Mouse (Mus musculus): Measurements from ENCODE around the gene Ghrhr. TPM values are rescaled to one million over a fixed set of nuclear protein-coding genes. Genes with fewer than 3 reads are reported as not detected.

The Ghrhr gene
- total and polyA plus RNA-seq, 2 experiments from 2014 or later = not detected

DNA sequence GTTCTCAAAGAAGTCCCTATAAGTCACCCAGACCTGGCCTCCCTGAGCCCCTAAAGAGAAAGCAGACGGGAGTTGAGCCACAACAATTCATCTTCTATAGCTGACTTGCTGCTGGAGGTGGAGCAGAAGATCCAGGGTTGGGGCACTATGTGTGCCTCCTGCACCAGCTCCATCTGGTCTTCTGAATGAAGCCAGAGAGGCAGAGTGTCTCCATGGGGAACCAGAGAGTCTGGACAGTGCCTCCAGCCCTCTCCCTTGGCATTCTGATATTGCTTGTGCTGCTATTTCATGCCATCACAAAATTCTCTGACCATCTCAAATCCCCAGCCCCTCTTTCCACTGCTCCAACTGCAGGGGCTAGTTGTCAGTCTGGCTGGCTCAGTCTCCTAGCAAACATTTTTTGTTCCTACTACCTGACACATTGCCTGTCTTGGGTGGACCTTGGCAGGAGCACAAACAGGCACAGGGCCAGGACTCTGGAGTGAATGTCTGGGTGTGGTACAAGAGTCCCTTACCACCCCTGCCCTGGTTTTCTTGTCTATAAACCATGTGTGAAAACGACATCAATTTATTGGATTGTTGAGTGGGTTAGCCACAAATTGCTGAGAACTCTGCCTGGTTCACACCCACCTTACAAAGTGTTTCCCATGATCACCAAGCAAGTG, 42.8 kb downstream of the Ghrhr start:
- Histone ChIP-seq H3K36me3 (replicated peaks; ENCODE audit: control insufficient read depth, insufficient read depth, low read length) (no peaks in the 10 kb centered on the region), H3K9me3 (replicated peaks; ENCODE audit: control insufficient read depth, low read length) (no peaks in the 10 kb centered on the region), H3K27me3 (ENCODE audit: control insufficient read depth, insufficient read depth, low read length) (no peaks in the 10 kb centered on the region), H3K4me1 (ENCODE audit: control insufficient read depth, insufficient read depth) (no peaks in the 10 kb centered on the region), H3K4me2 (ENCODE audit: low read depth, low read length) (no peak overlapping the region), H3K27ac (ENCODE audit: low read depth) (no peak overlapping the region), H3K4me3 (ENCODE audit: low read depth, low read length) (no peak overlapping the region), H3K9ac (replicated peaks; ENCODE audit: low read depth, low read length) (no peak overlapping the region)
- WGBS = 40% methylated on average over 2 of the region's 2 CpGs
- ATAC-seq (ENCODE audit: insufficient read depth, low read depth) = no peak
- TF ChIP-seq EP300 (IDR thresholded peaks at IDR 0.05; ENCODE audit: low read depth) = no peak
- no peak for TF ChIP-seq CTCF (IDR thresholded peaks at IDR 0.05; ENCODE audit: low read depth)
- no peak for DNase-seq (ENCODE audit: low spot score)

DNA sequence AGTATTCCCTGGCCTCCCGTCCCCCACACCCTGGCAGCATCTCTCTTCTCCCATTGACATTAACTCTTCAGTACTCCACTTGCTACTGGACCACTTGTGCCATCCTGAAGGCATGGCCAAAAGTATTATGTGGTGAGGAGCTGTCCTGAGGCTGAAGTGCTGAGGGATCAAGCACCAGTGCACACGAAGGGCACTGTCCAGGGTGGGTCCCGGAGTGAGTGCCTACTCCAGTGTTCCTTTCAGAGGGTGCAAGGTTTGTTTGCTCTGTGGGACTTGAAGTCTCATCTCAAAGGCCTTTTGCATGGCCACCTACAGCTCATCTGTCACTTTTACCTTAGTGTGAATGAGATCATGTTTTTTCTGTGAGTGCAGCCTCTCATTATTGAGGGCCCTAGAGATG, 44.3 kb downstream of the Ghrhr start:
- Histone ChIP-seq H3K9me3 (replicated peaks; ENCODE audit: control insufficient read depth, low read length) (no peaks in the 10 kb centered on the region), H3K27me3 (ENCODE audit: control insufficient read depth, insufficient read depth, low read length) (no peaks in the 10 kb centered on the region), H3K4me2 (ENCODE audit: low read depth, low read length) (no peak overlapping the region), H3K4me3 (ENCODE audit: low read depth, low read length) (no peak overlapping the region), H3K9ac (replicated peaks; ENCODE audit: low read depth, low read length) (no peak overlapping the region), H3K27ac (ENCODE audit: low read depth) (no peak overlapping the region), H3K4me1 (ENCODE audit: control insufficient read depth, insufficient read depth) (no peaks in the 10 kb centered on the region), H3K36me3 (replicated peaks; ENCODE audit: control insufficient read depth, insufficient read depth, low read length) (no peaks in the 10 kb centered on the region)
- 38% methylated on average over 3 of the region's 3 CpGs for WGBS
- no peak for DNase-seq (ENCODE audit: low spot score)
- ATAC-seq (ENCODE audit: insufficient read depth, low read depth) = 0 out of 2 replicates have a peak, but pooled peaks have one; percentile 11
- no peak for TF ChIP-seq EP300 (IDR thresholded peaks at IDR 0.05; ENCODE audit: low read depth)
- no peak for TF ChIP-seq CTCF (IDR thresholded peaks at IDR 0.05; ENCODE audit: low read depth)

DNA sequence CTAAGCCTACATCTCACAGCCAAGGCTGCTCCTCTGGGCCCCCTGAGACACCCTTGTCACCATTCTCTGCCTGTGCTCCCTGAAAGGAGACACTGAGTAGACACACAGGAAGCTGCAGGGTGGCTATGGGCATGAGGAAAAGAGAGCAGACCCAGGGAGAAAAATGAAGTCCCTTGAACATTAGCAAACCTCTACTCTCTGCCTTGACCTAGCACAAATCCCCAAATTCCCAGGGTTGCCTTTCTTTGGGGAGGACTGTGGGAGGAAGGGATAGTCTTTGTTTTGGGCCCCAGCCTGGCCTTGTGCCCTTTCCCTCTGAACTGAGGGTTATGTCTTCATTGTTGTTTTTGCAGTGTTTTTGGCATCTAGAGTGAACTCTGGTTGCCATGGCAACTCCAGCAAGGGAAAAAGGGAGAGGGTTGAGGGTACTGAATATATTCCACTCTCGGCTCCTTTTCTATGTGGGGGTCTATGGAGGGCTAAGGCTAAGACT, 44.8 kb downstream of the Ghrhr start:
- Histone ChIP-seq H3K9me3 (replicated peaks; ENCODE audit: control insufficient read depth, low read length) (no peaks in the 10 kb centered on the region), H3K36me3 (replicated peaks; ENCODE audit: control insufficient read depth, insufficient read depth, low read length) (no peaks in the 10 kb centered on the region), H3K9ac (replicated peaks; ENCODE audit: low read depth, low read length) (no peak overlapping the region), H3K27ac (ENCODE audit: low read depth) (no peak overlapping the region), H3K27me3 (ENCODE audit: control insufficient read depth, insufficient read depth, low read length) (no peaks in the 10 kb centered on the region), H3K4me1 (ENCODE audit: control insufficient read depth, insufficient read depth) (no peaks in the 10 kb centered on the region), H3K4me2 (ENCODE audit: low read depth, low read length) (no peak overlapping the region), H3K4me3 (ENCODE audit: low read depth, low read length) (no peak overlapping the region)
- 79% methylated on average over 1 of the region's 1 CpGs for WGBS
- no peak for TF ChIP-seq EP300 (IDR thresholded peaks at IDR 0.05; ENCODE audit: low read depth)
- TF ChIP-seq CTCF (IDR thresholded peaks at IDR 0.05; ENCODE audit: low read depth) = no peak
- ATAC-seq (ENCODE audit: insufficient read depth, low read depth) (no peak), DNase-seq (ENCODE audit: low spot score) (no peak)

DNA sequence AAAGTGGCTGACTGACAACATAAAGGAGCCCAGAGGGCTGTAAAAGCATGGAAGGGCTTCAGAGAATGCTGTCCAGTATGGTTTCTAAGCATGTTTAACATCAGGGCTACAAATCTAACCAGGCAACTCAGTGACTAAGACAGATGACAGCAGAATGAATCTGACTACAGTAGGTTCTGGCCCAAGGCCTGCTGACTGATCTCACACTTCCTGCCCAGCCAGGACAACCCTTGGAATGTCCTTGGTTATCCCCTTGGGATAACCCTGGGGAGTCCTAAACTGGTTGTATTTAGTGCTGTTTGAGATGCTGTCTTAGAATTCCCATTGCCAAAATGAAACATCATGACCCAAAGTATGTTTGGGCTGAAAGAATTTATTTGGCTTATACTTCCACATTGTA, 56.0 kb downstream of the Ghrhr start:
- Histone ChIP-seq H3K9me3 (replicated peaks; ENCODE audit: control insufficient read depth, low read length) (no peaks in the 10 kb centered on the region), H3K27ac (ENCODE audit: low read depth) (no peak overlapping the region), H3K4me3 (ENCODE audit: low read depth, low read length) (no peak overlapping the region), H3K4me1 (ENCODE audit: control insufficient read depth, insufficient read depth) (no peaks in the 10 kb centered on the region), H3K9ac (replicated peaks; ENCODE audit: low read depth, low read length) (no peak overlapping the region), H3K36me3 (replicated peaks; ENCODE audit: control insufficient read depth, insufficient read depth, low read length) (no peaks in the 10 kb centered on the region), H3K4me2 (ENCODE audit: low read depth, low read length) (no peak overlapping the region), H3K27me3 (ENCODE audit: control insufficient read depth, insufficient read depth, low read length) (no peaks in the 10 kb centered on the region)
- no peak for TF ChIP-seq CTCF (IDR thresholded peaks at IDR 0.05; ENCODE audit: low read depth)
- TF ChIP-seq EP300 (IDR thresholded peaks at IDR 0.05; ENCODE audit: low read depth) = no peak
- no peak for DNase-seq (ENCODE audit: low spot score)
- ATAC-seq (ENCODE audit: insufficient read depth, low read depth) = no peak

DNA sequence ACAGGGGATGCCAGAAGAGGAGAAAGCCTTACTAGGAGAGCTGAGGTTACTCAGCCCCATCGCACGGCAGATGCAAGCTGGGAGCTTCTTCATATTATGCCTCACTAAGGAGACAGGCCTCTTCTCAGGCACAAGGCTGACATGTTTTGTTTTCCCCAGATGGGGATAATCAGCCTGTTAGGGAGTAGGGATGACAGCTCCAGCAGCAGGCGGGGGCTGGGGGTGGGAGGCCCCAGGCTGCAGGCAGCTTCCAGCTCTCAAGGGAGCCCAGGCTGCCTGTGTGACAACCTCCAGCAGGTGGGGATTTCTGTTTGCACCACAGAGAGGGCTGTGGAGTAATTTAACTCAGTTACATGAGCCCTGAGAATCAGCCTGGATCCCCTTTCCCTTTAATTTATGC, 58.3 kb downstream of the Ghrhr start:
- H3K9ac ChIP-seq (replicated peaks; ENCODE audit: low read depth, low read length) = no peak overlapping the region
- WGBS = 18% methylated on average over 3 of the region's 3 CpGs
- H3K27me3 ChIP-seq (ENCODE audit: control insufficient read depth, insufficient read depth, low read length) = no peaks in the 10 kb centered on the region
- no peak overlapping the region for H3K27ac ChIP-seq (ENCODE audit: low read depth)
- H3K4me3 ChIP-seq (ENCODE audit: low read depth, low read length) = no peak overlapping the region
- DNase-seq (ENCODE audit: low spot score) (no peak), ATAC-seq (ENCODE audit: insufficient read depth, low read depth) (peak; percentile 49)
- H3K4me2 ChIP-seq (ENCODE audit: low read depth, low read length) = no peak overlapping the region
- no peaks in the 10 kb centered on the region for H3K4me1 ChIP-seq (ENCODE audit: control insufficient read depth, insufficient read depth)
- no peaks in the 10 kb centered on the region for H3K9me3 ChIP-seq (replicated peaks; ENCODE audit: control insufficient read depth, low read length)
- TF ChIP-seq EP300 (IDR thresholded peaks at IDR 0.05; ENCODE audit: low read depth) (no peak), CTCF (IDR thresholded peaks at IDR 0.05; ENCODE audit: low read depth) (no peak)
- H3K36me3 ChIP-seq (replicated peaks; ENCODE audit: control insufficient read depth, insufficient read depth, low read length) = no peaks in the 10 kb centered on the region

Data from heart, postnatal 0 days (tissue).